Mouse (Mus musculus): ENCODE results near the gene Hyal3.

DNA sequence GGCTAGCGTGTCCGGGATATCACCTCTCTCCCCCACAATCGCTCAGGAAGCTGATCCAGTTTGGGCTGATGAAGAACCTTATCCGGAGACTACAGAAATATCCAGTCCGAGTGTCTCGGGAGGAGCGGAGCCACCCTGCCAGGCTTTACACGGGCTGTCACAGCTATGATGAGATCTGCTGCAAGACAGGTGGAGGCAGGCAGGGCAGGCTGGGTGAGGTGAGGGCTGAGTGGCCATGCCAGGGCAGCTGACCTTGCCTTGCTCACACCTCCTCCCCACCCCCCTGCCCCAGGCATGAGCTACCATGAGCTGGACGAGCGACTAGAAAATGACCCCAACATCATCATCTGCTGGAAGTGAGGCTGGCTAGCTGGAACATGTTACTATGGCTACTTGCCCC lies 35.4 kb upstream of the Hyal3 start:
- TF ChIP-seq CTCF (IDR thresholded peaks at IDR 0.05; ENCODE audit: low read depth) (no peak), EP300 (IDR thresholded peaks at IDR 0.05; ENCODE audit: low read depth) (no peak)

All from liver, postnatal 0 days (tissue).